Mouse (Mus musculus): Measurements from ENCODE around the gene Cadm1. TPM values are rescaled to one million over a fixed set of nuclear protein-coding genes. Genes with fewer than 3 reads are reported as not detected.

The Cadm1 gene
- polyA plus RNA-seq, 1 experiment = 6.0 TPM

- WGBS = 70% methylated on average over 11 of the region's 11 CpGs
- Histone ChIP-seq H3K4me3 (ENCODE audit: insufficient read depth, low read depth, low read length) (no peak overlapping the region), H3K36me3 (ENCODE audit: control insufficient read depth, insufficient read depth, low read length) (no peaks in the 10 kb centered on the region), H3K27ac (ENCODE audit: insufficient read depth, low read depth, low read length) (no peak overlapping the region), H3K27me3 (replicated peaks; ENCODE audit: control insufficient read depth, insufficient read depth, low read length) (no peaks in the 10 kb centered on the region), H3K4me1 (ENCODE audit: control insufficient read depth, insufficient read depth, low read length) (no peaks in the 10 kb centered on the region)
- no peak for DNase-seq
- TF ChIP-seq POLR2A (IDR thresholded peaks at IDR 0.05; ENCODE audit: low read depth, low read length) (no peak), CTCF (conservative IDR thresholded peaks at IDR 0.05; ENCODE audit: insufficient read depth, insufficient read length, low read depth, low read length) (no peak)
Measured at GRCm38 (mm10) chr9:47882372-47882771, 352.4 kb downstream of the Cadm1 start.

GRCm38 (mm10) chr9:47891721-47892120, 361.7 kb downstream of the Cadm1 start:
- DNase-seq = no peak
- Histone ChIP-seq H3K36me3 (ENCODE audit: control insufficient read depth, insufficient read depth, low read length) (no peaks in the 10 kb centered on the region), H3K4me1 (ENCODE audit: control insufficient read depth, insufficient read depth, low read length) (no peaks in the 10 kb centered on the region), H3K4me3 (ENCODE audit: insufficient read depth, low read depth, low read length) (no peak overlapping the region), H3K27ac (ENCODE audit: insufficient read depth, low read depth, low read length) (no peak overlapping the region), H3K27me3 (replicated peaks; ENCODE audit: control insufficient read depth, insufficient read depth, low read length) (no peaks in the 10 kb centered on the region)
- TF ChIP-seq POLR2A (IDR thresholded peaks at IDR 0.05; ENCODE audit: low read depth, low read length) = no peak
- TF ChIP-seq CTCF (conservative IDR thresholded peaks at IDR 0.05; ENCODE audit: insufficient read depth, insufficient read length, low read depth, low read length) = no peak
- WGBS = 71% methylated on average over 8 of the region's 8 CpGs

GRCm38 (mm10) chr9:47892995-47893394, 363.0 kb downstream of the Cadm1 start:
- no peak overlapping the region for H3K27ac ChIP-seq (ENCODE audit: insufficient read depth, low read depth, low read length)
- TF ChIP-seq CTCF (conservative IDR thresholded peaks at IDR 0.05; ENCODE audit: insufficient read depth, insufficient read length, low read depth, low read length) (no peak), POLR2A (IDR thresholded peaks at IDR 0.05; ENCODE audit: low read depth, low read length) (no peak)
- H3K4me1 ChIP-seq (ENCODE audit: control insufficient read depth, insufficient read depth, low read length) = no peaks in the 10 kb centered on the region
- H3K36me3 ChIP-seq (ENCODE audit: control insufficient read depth, insufficient read depth, low read length) = no peaks in the 10 kb centered on the region
- DNase-seq = no peak
- WGBS = 85% methylated on average over 6 of the region's 6 CpGs
- no peak overlapping the region for H3K4me3 ChIP-seq (ENCODE audit: insufficient read depth, low read depth, low read length)
- H3K27me3 ChIP-seq (replicated peaks; ENCODE audit: control insufficient read depth, insufficient read depth, low read length) = no peaks in the 10 kb centered on the region

- Histone ChIP-seq H3K27ac (ENCODE audit: insufficient read depth, low read depth, low read length) (no peak overlapping the region), H3K4me3 (ENCODE audit: insufficient read depth, low read depth, low read length) (no peak overlapping the region), H3K36me3 (ENCODE audit: control insufficient read depth, insufficient read depth, low read length) (no peaks in the 10 kb centered on the region), H3K27me3 (replicated peaks; ENCODE audit: control insufficient read depth, insufficient read depth, low read length) (no peaks in the 10 kb centered on the region), H3K4me1 (ENCODE audit: control insufficient read depth, insufficient read depth, low read length) (no peaks in the 10 kb centered on the region)
- TF ChIP-seq POLR2A (IDR thresholded peaks at IDR 0.05; ENCODE audit: low read depth, low read length) = no peak
- no peak for TF ChIP-seq CTCF (conservative IDR thresholded peaks at IDR 0.05; ENCODE audit: insufficient read depth, insufficient read length, low read depth, low read length)
- no peak for DNase-seq
- 5% methylated on average over 5 of the region's 5 CpGs for WGBS
Measured at GRCm38 (mm10) chr9:47894096-47894495, 364.1 kb downstream of the Cadm1 start.

- Histone ChIP-seq H3K36me3 (ENCODE audit: control insufficient read depth, insufficient read depth, low read length) (no peaks in the 10 kb centered on the region), H3K4me3 (ENCODE audit: insufficient read depth, low read depth, low read length) (no peak overlapping the region), H3K27me3 (replicated peaks; ENCODE audit: control insufficient read depth, insufficient read depth, low read length) (no peaks in the 10 kb centered on the region), H3K27ac (ENCODE audit: insufficient read depth, low read depth, low read length) (no peak overlapping the region), H3K4me1 (ENCODE audit: control insufficient read depth, insufficient read depth, low read length) (no peaks in the 10 kb centered on the region)
- 22% methylated on average over 7 of the region's 7 CpGs for WGBS
- no peak for DNase-seq
- TF ChIP-seq POLR2A (IDR thresholded peaks at IDR 0.05; ENCODE audit: low read depth, low read length) = no peak
Measured at GRCm38 (mm10) chr9:47894661-47895060, 364.7 kb downstream of the Cadm1 start.

GRCm38 (mm10) chr9:47895121-47895520, 365.1 kb downstream of the Cadm1 start:
- no peak overlapping the region for H3K4me3 ChIP-seq (ENCODE audit: insufficient read depth, low read depth, low read length)
- no peak overlapping the region for H3K27ac ChIP-seq (ENCODE audit: insufficient read depth, low read depth, low read length)
- no peaks in the 10 kb centered on the region for H3K4me1 ChIP-seq (ENCODE audit: control insufficient read depth, insufficient read depth, low read length)
- WGBS = 32% methylated on average over 9 of the region's 9 CpGs
- TF ChIP-seq POLR2A (IDR thresholded peaks at IDR 0.05; ENCODE audit: low read depth, low read length) (no peak), CTCF (conservative IDR thresholded peaks at IDR 0.05; ENCODE audit: insufficient read depth, insufficient read length, low read depth, low read length) (no peak)
- H3K27me3 ChIP-seq (replicated peaks; ENCODE audit: control insufficient read depth, insufficient read depth, low read length) = no peaks in the 10 kb centered on the region
- no peaks in the 10 kb centered on the region for H3K36me3 ChIP-seq (ENCODE audit: control insufficient read depth, insufficient read depth, low read length)
- no peak for DNase-seq

- Histone ChIP-seq H3K27me3 (replicated peaks; ENCODE audit: control insufficient read depth, insufficient read depth, low read length) (no peaks in the 10 kb centered on the region), H3K4me1 (ENCODE audit: control insufficient read depth, insufficient read depth, low read length) (no peaks in the 10 kb centered on the region), H3K4me3 (ENCODE audit: insufficient read depth, low read depth, low read length) (no peak overlapping the region), H3K27ac (ENCODE audit: insufficient read depth, low read depth, low read length) (no peak overlapping the region), H3K36me3 (ENCODE audit: control insufficient read depth, insufficient read depth, low read length) (no peaks in the 10 kb centered on the region)
- TF ChIP-seq CTCF (conservative IDR thresholded peaks at IDR 0.05; ENCODE audit: insufficient read depth, insufficient read length, low read depth, low read length) (no peak), POLR2A (IDR thresholded peaks at IDR 0.05; ENCODE audit: low read depth, low read length) (no peak)
- DNase-seq = no peak
- WGBS = 62% methylated on average over 10 of the region's 10 CpGs
Measured at GRCm38 (mm10) chr9:47900734-47901133, 370.8 kb downstream of the Cadm1 start.

GRCm38 (mm10) chr9:47903661-47904060, 373.7 kb downstream of the Cadm1 start:
- DNase-seq = no peak
- Histone ChIP-seq H3K27ac (ENCODE audit: insufficient read depth, low read depth, low read length) (no peak overlapping the region), H3K4me1 (ENCODE audit: control insufficient read depth, insufficient read depth, low read length) (no peaks in the 10 kb centered on the region), H3K4me3 (ENCODE audit: insufficient read depth, low read depth, low read length) (no peak overlapping the region), H3K27me3 (replicated peaks; ENCODE audit: control insufficient read depth, insufficient read depth, low read length) (no peaks in the 10 kb centered on the region), H3K36me3 (ENCODE audit: control insufficient read depth, insufficient read depth, low read length) (no peaks in the 10 kb centered on the region)
- 63% methylated on average over 7 of the region's 7 CpGs for WGBS
- TF ChIP-seq CTCF (conservative IDR thresholded peaks at IDR 0.05; ENCODE audit: insufficient read depth, insufficient read length, low read depth, low read length) (no peak), POLR2A (IDR thresholded peaks at IDR 0.05; ENCODE audit: low read depth, low read length) (no peak)

Measured in kidney, adult 2 months (tissue).